Mouse (Mus musculus) kidney, adult 11 months (tissue): ENCODE results near the gene Treml4.
"Not testable (repeated sequence)": the region's sequence is repeated elsewhere in the genome, so short reads cannot be mapped to it uniquely, and the experiment has no call there.

Experiments used
- DNase-seq: peaks from one replicate; pipeline ENCODE4 v3.0.0; 2022

Treml4 gene

DNA sequence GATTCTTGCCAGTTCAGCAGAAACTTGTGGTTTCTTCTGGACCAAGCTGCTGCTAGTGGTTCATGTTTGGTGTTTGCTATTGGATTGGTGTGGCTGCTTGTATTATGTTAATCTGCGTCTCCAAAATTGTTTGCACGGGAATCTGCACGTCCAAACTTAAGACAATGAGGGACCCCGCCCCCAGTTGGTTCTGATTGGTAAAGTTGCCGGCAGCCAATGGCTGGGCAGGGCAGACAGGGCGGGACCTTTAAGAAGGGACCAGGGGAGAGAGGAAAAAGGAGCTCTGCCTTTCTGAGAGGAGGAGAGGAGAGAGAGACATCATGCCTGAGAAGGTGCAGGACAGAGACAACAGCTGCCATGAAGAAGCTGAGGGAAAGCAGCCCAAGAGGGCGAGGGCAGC, 11.6 kb downstream of the Treml4 start:
- no peak for DNase-seq

GRCm38 (mm10) chr17:48278381-48278780, 14.3 kb downstream of the Treml4 start:
- no peak for DNase-seq

- no peak for DNase-seq
Measured at GRCm38 (mm10) chr17:48279002-48279401, 14.9 kb downstream of the Treml4 start.

GRCm38 (mm10) chr17:48280943-48281738, 17.0 kb downstream of the Treml4 start:
- DNase-seq = no peak

DNA sequence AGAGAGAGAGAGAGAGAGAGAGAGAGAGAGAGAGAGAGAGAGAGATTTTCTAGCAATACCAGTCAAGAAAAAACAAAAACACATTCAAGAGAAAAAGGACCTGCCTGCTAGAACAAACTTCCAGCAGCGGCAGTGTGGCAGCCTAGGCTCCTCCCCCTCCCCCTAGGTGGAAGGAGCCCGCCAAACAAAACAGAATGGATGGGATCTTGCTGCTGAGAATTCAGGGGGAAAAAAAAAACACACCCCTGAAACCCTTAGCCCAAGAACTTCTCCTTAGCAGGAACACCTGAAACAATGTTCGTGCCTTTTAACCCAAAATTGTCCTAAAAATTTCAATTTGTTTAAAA, 17.6 kb downstream of the Treml4 start:
- no peak for DNase-seq

DNA sequence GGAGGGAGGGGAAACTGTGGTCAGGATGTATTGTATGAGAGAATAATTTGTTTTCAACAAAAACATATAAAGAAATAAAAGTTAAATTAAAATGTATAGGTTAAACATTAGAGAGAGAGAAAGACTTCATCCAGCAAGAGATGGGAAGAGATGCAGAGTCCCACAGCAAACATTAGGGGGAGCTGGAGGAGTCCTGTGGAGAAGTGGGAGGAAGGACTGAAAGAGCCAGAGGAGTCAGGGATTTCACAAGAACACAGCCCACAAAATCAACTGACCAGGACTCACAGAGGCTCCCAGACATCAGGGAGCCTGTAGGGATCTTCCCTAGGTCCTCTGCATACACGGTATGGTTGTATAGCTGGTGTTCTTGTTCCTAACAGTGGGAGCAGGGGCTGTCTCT, 22.7 kb downstream of the Treml4 start:
- no peak for DNase-seq

DNA sequence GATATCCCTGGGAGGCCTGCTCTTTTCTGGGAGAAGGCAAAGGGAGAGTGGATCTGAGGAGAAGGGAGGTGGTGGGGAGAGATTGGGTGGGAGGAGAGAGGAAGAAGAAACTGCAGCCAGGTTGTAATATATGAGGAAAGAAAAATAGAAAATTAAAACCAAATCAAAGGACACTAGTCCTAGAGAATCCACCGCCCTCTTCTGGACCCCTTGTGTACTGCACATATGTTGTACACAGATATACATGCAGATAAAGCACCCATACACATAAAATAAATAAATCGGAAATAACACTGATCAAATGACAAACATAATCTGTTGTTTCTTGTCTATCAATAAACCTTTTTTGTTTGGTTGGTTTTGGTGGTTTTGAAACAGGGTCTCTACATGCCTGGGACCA, 23.2 kb downstream of the Treml4 start:
- no peak for DNase-seq

GRCm38 (mm10) chr17:48293500-48294194, 29.6 kb downstream of the Treml4 start:
- DNase-seq = no peak

DNA sequence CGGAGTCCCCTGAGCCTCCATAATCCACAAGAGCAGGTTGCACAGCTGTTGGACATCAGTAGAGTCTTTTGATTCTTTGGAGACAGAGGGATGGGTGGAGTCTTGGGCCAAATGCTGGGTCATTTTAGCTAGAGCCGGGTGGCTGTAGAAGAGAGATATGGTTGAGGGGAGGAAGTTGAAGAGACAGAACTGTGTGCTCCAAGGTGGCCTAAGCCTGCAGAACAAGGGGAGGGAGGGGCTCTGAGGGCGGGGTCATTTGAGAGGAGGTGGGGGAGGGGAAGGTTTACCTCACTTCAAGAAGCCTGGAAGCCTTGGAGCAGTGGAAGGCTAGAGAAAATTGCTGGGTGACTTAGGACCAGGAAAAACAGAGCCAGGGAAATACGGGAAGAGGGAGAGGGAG, 35.1 kb downstream of the Treml4 start, which contains the start of gene Treml2:
Gene Treml2, plus strand, starts transcription at position 296 of the 400 bp plus-strand sequence.
- DNase-seq = no peak

DNA sequence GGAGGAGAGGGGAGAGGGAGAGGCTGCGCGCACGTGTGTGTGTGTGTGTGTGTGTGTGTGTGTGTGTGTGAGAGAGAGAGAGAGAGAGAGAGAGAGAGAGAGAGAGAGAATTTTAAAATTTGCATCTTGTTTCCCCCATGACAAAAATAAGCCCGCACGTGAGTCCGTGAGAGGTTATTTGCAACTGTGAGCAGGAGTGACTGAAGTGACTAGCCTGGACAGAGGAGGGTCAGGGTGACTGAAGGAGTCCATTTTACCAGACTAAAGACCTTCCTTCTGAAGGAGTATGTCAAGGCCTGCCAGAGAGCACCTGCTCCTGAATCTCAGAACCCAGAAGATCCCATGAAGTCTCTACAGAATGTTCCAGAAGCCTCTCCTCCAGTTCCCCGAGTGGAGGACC, 35.7 kb downstream of the Treml4 start:
- DNase-seq = no peak

DNA sequence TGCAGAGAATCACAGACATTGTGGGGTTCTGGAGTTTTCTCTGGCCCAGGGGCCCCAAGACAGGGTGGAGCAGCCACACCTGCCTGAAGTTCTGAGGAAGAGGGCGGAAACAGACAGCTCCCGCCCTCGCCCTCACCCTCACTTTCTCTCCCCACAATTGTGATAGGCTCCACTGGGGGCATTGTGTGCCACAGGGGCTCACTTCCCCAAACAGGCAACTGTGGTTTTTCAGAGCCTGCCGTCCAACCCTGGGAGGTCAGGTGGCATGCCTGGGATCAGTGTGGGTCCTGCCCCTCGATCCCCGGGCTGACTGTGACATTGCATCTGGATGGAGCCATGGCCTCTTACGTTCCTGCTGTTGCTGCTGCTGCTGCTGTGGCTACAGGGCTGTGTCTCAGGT, 36.1 kb downstream of the Treml4 start:
- no peak for DNase-seq

DNA sequence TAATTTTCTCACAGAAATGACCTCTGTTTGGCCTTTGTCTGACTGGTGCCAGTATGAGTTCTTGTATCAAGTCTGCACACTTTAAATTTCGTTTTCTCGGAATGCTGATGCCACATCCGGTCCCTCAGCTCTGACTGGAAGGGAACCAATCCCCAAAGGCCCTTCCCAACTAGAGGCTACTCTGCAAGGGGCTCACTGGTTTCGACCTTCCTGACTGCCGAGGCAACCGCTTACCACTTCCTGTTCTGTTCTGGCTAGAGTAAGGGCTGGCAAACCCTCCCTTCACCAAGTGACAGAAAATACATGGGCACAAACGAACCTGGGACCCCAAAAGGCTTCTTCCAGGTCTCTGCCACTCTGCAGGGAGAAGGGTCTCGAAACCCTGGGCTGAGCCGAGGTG, 36.8 kb downstream of the Treml4 start:
- no peak for DNase-seq

- DNase-seq = no peak
Measured at GRCm38 (mm10) chr17:48301792-48302191, 37.7 kb downstream of the Treml4 start.

DNA sequence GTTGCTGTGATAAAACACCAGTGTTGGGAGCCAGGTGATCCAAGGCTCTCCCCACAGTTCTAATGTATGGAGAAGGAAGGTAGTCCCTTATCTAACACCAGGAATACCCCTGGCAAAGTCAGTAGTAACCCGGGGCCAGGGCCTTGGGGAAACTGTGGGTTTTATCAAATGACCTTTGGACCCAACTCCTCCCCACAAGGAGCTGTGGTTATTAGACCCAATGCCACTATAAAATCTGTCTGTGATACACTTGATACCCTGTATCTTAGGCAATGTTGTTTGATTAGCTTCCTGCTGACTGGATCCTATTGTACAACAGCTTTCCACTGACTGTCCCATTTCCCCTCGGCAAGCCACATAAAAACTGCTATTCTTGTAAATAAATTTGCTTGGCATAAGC, 48.0 kb downstream of the Treml4 start:
- DNase-seq = no peak

GRCm38 (mm10) chr17:48315905-48316579, 51.9 kb downstream of the Treml4 start, which contains the start of gene B430306N03Rik:
Gene B430306N03Rik, plus strand, starts transcription at chr17:48316141.
- DNase-seq = not testable (repeated sequence)

- DNase-seq = no peak
Measured at GRCm38 (mm10) chr17:48318686-48319085, 54.6 kb downstream of the Treml4 start.

DNA sequence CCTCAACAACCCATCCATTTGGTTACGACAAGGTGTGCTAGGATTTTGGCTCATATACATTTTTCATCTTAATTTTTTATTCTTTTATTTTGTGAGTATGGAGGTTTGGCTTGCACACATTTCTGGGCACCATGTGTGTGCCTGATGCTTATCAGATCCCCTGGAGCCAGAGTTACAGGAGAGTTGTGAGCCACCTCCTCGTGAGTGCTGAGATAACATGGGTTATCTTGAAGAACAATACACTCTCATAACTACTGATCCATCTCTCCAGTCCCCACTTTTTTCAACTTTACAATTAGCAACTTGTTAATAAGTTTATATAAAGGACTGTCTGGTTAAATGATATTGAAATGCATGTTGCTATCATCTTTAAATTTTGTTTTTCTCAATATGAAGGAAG, 57.2 kb downstream of the Treml4 start:
- DNase-seq = no peak

DNA sequence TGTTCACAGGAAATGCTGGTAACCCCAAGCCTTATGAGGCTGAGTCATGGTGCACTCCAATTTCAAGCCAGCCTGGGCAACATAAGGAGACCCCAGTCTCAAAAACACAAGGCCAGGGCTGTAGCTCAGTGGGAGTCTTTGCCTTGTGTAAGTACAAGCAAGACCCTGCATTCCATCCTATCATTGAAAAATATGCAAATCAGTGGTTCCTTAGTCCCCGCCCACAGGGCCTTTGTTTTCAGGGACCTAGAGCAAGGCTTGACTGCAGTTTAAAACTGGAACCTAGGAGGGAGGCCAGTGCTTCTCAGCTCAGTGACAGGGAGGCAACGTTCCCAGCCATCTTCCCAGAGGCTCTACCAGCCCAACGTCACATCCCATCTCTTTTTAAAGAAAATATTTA, 59.1 kb downstream of the Treml4 start:
- no peak for DNase-seq

- DNase-seq = no peak
Measured at GRCm38 (mm10) chr17:48324258-48324657, 60.2 kb downstream of the Treml4 start.
